Mouse (Mus musculus) lung, postnatal 0 days (tissue): Measurements from ENCODE around the gene Lamtor2.

Experiments
- CTCF ChIP-seq: IDR thresholded peaks from 2 replicates; pipeline ENCODE4 v1.5.1; 2016; ENCODE audit warnings: antibody characterized with exemption, mild to moderate bottlenecking
- EP300 ChIP-seq: IDR thresholded peaks from 2 replicates; pipeline ENCODE4 v1.6.1; 2016; ENCODE audit warnings: antibody characterized with exemption, mild to moderate bottlenecking, control low read depth

GRCm38 (mm10) chr3:88516407-88516806 is 36.5 kb downstream of the Lamtor2 start:
- no peak for TF ChIP-seq CTCF
- no peak for TF ChIP-seq EP300
